Mouse (Mus musculus) kidney, adult 8-10 months (tissue): ENCODE data around the gene Eif2d.
A peak's percentile ranks its signal among the peaks of the same experiment; 100 is the strongest.
"Not testable (repeated sequence)": the region's sequence is repeated elsewhere in the genome, so short reads cannot be mapped to it uniquely, and the experiment has no call there.

Source experiments
- DNase-seq, 2 experiments: peaks; one replicate each; pipeline ENCODE4 v3.0.0; 2022

The Eif2d gene

DNA sequence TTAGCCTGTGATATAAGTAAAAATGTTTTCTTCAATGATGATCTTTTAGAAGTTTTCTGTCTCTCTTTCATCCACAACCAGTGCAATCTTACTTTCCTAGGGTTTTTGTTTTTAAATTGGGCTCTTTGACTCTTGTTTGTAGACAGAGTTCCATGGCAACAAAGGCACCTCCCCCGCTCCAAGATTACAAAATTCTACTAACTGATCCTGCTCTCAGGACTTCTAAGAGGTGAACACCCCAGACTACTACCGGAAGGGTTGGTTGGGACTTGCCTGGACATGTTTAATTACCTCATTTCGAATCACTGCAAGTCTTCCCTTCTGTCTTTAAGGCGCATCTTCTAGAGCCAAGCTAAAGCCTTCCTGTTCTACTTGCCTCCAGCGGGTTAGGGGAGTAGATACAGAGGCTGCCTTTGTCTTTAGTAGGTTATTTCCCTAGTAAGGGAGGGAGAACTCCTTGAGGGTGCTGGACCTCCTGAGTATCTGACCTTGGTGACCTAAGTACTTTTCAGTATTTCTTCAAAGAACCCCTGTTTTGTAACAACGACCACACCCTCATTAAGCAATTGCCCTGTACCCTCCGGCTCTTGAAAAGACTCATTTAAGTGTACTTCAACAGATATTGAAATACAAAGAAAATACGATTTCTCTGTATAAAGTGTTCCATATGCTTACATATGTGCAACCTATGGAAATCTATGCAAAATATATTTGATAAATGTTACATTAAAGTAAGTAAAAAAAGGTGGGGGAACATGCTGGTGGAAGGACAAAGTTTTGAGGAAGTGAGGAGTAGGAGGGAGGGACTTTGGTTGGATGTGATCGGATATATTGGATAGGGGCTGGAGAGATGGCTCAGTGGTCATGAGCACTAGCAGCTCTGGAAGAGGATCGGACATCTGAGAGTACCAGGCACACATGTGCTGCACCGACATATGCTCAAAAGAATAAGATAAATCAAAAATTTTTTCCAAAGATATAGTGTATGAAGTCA is 13.6 kb upstream of the Eif2d start:
- DNase-seq: no peak

DNA sequence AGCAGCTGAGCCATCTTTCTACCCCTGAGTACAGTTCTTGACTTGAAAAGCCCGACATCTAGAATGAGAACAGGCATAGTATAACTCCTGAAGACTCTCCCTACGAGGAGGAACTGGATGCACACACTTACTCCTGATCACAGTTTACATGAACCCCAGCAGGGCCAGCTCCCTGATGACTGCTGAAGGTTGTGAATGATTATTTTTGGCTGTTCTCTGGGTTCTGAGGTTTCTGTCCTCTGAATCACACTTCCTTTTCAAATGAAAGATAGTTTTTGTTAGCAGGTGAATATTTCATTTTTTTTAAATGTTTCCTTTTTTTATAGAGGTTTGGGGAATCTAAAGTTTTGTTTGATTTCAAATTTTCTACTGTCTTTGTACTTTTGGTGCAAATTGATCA is 11.5 kb upstream of the Eif2d start:
- no peak for DNase-seq

DNA sequence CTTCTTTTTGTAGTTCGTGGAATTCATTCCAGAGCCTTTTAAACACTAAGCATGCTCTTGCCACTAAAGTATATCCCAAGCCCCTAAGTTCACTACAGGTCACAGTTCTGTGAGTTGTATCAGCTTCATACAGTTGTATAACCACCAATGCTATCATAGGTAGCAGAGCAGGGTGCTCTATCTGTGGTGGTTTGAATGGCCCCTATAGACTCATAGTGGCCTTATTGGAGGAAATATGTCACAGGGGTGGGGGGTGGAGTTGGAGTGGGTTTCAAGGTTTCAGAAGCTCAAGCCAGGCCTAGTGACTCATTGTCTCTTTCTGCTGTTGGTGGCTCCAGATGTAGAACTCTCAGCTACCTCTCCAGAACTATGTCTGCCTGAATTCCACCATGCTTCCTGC is 10.5 kb upstream of the Eif2d start:
- DNase-seq: no peak

DNA sequence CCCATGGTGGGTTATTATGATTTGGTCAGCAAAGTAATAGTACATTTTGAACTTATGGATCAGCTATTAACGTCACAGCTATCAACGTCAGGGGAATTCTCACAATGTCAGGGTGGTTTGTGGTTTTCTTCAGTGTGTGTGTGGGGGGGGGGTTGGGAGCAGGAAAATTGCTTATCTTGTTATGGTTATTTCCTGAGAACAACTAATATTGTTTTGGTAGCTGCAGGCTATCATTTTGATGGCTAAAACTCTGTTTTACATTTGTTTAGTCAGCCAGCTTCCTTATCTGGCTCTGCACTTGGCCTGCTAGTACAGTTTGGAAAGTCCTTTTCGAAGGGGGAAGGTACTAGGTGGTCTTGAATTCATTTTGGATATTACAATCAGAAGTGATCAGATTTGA is 7.8 kb upstream of the Eif2d start:
- DNase-seq: not testable (repeated sequence)

DNA sequence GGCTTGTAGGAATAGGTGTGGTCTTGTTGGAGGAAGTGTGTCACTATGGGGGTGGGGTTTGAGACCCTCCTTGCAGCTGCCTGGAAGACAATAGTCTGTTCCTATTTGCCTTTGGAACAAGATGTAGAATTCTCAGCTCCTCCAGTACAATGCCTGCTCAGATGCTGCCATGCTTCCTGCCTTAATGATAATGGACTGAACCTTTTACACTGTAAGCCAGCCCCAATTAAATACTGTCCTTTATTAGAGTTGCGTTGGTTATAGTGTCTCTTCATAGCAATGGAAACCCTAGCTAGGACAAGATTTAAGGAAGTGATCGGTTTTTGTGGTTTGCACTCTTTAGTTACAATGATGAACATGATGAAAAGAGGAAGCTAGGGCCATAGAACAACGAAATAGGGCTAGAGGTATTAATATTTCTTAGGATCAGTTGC is 6.8 kb upstream of the Eif2d start:
- DNase-seq: no peak

DNA sequence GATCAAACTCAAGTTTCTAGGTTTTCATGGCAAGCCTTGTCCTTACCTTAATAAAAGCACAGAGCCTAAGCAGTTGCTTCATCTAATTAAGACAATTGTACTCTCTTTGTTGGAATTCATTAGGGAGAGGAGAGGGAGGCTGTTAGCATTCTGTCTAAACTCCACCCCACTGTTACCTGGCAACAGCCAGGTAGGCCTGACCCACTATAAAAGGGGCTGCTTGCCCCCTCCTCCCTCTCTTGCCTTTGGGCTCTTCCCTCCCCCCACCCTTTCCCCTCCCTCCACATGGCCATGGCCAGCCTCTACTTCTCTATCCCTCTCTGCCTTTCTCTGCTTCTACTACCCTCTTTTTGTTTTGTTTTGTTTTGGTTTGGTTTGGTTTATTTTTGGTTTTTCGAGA is 3.5 kb upstream of the Eif2d start:
- DNase-seq: no peak

DNA sequence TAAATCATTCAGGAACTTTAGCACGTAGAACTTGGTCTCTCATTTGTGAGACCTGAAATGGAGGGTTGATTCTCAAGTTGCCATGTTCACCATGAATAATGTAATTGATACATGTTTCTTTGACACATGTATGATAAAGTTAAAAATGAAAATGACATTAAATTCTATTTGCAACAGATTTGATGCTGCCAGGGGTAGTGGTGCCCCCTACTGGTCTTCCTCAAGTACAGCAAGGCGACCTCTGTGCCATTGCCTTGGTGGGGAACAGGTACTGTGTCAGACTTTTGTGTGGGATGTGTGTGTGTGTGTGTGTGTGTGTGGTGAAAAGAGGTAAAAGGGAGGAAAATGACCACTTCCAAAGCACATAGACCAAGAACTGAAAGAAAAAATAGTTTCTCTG is 2.5 kb downstream of the Eif2d start:
- no peak for DNase-seq

DNA sequence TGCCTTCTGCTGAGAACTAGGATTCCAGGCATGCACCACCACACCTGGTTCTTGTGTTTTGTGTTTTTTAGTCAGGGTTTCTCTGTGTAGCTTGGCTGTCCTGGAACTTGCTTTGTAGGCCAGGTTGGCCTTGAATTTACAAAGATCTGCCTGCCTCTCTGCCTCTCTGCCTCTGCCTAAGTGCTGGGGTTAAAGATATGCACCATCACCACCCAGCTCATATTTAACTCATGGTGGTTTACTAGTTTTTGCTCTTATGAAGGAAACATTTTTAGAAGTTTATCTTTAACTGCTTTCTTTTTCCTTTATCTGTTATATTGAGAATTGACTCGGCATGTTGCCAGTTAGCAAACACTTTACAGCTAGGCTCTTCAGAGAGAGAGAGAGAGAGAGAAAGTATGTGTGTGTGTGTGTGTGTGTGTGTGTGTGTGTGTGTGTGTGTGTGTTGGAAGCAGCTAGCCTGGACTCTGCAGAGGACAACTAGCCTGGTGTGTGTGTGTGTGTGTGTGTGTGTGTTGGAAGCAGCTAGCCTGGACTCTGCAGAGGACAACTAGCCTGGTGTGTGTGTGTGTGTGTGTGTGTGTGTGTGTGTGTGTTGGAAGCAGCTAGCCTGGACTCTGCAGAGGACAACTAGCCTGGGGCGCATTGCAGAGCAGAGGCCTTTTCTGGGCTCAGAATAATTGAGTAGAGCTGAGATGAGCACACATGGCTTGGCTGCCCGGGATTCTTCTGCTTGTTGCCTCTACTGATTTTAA is 6.8 kb downstream of the Eif2d start:
- DNase-seq: not testable (repeated sequence)

DNA sequence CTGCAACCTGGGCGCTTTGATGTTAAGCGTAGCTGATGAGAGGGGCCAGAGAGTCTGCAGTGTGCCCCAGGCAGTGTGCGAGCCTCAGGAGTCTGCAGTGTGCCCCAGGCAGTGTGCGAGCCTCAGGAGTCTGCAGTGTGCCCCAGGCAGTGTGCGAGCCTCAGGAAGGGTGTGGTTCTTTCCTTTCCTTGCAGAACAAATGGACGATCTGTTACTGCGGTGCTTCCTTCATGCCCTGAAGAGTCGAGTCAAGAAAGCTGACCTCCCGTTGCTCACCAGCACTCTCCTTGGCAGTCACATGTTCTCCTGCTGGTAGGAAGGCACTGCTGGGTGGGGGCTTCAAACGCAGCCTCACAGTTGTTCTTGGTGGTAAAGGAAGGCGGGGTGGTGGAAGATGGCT is 8.1 kb downstream of the Eif2d start:
- no peak for DNase-seq

DNA sequence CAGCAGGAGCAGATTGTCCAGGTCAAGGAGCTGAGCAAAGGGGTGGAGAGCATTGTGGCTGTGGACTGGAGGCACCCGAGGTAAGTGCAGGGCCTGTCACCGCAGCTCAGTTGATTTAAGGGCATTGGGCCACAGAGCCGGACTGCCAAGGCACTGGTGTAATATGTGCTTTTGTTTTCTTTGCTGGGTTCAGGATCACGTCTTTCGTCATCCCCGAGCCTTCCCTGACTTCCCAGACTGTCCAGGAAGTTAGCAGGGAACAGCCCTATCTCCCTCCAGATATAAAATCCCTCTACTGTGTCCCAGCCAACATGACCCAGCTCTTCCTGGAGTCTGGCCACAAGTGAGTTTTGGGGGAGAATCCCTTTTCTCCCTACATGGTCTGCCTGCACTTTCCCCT is 11.4 kb downstream of the Eif2d start:
- no peak for DNase-seq

DNA sequence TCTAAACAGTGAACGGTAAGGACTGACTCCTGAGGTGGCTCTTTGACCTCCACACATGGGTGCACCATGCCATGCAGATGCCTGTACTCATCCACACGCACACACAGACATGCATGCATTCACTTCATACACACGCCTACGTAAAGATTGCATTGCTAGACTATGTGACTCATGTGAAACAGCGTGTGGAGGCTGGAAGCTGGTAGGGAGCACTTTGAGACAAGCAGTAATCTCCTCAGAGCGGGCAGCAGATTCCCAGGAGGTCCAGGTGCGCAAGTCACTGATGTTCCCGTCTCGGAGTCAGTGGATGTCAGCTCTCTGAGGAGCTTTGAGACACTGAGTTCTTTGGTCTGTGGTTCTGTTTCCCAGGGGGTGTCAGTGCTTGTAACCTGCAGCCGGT is 14.6 kb downstream of the Eif2d start:
- DNase-seq: no peak

DNA sequence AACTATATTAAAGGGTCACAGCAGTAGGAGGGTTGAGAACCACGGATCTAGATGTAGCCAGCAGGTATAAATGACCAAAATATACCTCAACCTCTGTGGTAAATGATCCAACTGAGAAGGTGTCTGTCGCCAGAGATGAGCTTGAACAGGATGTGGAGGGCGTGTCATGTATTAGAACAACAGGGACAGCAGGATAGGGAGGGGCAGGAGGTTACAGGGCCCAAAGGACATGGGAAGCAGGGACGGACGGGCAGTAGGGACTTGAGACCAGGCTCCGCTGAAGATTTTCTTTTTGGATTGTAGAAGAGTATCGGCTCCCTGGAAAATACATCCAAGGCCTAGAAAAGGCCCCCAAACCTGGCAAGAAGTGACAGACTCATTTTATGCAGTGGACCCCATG is 20.0 kb downstream of the Eif2d start:
- DNase-seq: no peak

DNA sequence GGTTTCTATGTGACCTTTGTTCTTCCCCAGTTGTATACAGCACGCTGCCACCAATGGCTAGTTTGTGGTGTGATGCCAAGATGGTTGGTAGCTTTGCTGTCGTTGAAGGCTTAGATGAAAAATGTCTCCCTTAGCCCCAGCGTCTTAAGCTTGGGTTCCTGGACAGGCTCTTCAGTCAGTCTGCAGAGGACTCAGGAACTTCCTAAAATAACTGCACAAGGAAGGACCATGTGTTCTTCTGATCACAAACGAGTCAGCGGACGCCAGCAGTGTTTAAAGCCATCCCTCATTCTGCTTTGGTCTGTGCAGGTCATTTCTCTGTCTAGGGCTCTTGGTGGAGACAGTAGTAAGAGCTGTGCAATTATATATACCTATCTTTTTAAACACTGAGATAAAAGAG is 20.8 kb downstream of the Eif2d start:
- no peak for DNase-seq

DNA sequence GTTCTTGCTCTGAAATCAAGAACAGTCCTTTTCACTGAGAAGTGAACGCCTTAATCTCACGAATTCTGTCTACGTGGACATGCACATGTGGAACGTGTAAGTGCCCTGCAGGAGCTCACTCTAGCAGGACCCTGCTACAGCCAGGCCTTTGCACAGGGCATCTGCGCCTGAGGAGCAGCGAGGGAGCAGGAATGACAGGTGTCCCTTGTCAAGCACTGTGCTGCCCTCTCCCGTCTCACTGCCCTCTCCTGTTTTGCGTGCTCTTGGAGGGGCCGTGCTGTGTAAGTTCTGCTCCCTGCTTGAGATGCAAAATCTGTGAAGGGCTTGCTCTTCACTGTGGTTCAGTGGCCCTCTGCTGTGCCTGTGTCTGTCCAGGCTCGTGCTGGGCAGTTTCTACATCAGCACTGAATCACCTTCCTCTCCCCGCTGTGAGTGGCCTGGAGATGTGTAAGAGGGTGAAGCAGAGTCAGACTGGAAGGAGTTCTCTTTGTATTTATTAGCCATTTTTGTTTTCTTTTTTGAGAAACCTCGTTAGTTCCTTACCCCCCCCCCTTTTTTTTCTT is 21.4 kb downstream of the Eif2d start:
- no peak for DNase-seq

DNA sequence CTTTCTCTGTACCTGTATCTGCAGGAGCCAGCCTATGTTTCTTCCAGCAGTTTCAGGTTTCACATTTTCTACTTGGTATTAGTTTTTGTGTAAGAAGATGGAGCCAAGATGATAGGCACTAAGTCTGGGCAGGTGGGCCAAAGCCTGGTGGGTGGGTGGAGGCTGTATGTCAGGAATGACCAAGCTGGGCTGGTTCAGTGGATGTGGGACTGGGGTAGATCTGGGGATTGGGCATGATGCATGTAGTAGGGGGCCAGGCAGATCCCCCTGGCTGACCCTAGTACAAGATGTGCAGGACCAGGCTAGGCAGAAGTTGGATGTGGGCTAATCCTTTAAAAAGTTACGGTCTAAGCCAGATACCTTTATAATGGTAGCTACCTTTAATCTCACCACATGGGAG is 22.2 kb downstream of the Eif2d start:
- no peak for DNase-seq

DNA sequence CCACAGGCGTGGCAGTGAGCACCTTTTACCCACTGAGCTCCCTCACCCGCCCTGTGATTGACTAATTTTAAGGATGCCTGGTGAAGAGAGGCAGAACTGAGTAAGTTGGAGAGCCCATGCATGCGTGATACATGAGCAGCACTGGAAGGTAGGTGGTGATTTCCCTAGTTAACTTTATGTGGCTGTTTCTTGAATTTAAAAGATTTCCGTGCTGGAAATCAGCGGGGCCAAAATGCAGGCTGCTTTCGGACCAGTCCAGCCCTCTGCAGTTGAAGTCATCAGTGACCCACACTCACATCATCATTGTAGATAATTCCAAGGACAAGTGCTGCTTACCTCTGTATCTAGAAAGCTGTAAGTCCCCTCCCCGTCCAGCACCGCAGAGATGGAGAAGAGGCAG is 22.8 kb downstream of the Eif2d start:
- no peak for DNase-seq

DNA sequence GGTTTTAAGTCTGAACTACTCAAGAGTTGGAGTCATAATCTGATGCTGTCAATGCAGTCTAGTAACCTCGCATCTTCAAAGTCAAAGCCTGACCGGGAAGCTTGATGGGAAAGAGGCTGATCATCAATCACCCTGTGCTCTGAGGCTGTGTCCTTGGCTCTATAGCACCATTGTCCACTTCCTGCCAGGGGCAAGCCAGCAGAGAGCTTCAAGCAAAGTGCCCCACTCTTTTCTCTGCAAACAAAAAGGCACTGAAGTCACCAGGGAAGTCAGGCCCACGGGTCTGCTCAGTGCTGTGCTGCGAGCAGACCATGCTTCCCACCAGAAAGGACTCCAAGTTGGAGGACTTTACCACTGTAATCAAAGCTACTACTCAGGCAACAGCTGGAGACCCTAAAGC is 24.3 kb downstream of the Eif2d start:
- DNase-seq: no peak

DNA sequence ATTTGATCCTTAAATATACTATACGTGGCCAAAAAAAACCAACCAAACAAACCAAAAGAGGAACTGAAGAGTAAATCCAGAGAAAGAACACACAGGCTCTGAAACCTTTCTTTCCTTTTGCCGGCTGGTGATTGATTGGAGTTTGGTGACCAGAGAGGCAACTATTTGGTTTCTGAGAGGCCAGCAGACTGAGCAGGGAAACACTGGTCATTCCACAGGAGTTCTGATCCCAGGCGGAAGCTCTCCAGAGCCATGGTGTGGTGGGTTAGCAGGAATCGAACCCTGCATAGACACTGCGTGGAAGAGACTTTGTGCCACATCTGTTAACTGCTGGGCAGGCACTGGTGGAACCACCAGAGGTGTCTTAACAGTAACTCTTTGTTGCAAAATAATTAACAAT is 25.1 kb downstream of the Eif2d start:
- no peak for DNase-seq

DNA sequence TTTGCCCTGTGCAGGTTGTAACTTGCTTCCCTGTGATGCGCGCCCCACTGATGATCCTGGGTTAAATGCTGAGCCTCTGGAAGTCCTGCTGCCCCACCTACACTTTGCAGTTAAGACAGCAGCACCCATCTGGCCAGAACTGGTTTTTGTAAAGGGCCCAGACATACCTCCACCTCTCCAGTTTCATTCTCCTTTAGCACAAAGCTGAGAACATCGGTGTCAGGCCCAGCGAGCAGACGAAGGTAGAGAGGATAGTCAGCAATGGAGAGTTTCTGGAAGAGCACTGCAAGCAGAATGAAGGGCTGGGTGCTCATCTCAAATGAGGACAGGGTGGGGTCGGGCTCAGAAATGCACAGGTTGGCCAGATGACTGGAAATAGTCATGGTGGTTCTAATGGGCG is 27.4 kb downstream of the Eif2d start:
- no peak for DNase-seq

DNA sequence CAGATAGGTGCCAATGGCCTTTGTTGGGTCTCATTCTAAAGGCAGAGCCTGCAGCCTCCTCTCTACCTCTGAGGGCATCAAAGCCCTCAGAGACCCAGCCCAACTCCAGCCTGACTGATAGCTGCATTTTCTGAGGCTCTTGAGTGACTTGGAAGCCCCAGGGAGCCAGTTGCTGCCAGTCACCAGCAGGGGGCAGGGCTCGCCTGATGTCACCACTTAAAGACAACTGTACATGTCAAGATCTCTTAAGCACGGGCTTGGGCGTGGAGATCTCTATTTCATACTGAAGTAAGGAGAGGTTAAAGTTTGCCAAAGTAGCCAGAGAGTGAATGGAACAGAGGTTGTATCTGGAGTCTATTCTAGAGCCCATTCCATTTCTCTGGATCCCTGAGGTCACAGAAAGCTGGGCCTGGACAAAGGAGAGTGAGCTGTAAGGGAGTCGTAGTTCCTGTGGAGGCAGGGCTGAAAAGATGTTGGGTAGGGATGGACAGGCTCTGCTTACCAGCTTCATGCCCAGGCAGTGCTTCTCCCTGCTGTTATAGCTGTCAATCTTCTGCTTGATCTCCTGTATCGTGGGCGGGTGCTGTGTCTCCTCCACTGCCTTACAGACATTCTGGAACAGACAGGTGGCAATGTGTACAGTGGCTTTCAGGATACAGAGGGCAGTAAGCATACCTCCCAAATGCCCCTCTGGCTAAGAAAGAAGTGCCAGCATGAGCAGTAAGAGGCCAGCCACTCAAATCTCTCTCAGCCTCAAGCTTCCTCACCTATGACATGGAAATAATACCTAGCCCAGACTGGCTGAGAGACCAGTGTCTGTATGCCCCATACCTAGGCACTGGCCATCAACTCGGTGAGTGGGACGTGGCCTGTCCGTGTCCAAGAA is 28.9 kb downstream of the Eif2d start:
- peak; percentile 70 to 85 for DNase-seq

DNA sequence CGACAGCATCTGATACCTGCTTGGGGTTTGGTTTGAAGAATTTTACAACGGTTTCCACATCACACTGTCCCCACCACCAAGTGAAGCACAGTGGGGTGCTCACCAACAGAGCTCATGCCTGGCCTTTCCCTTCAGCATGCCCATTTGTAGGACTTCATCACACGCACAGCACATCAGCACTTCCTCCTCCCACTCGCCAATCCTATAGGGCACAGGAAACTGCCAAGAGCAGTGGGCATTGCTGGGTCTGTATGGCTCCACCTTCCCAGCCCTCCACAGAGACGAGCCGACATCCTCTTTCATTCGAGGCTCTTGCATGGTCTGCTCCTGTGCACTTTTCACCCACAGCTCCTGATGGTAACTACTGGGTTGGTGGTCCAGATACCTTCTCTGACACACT is 30.2 kb downstream of the Eif2d start:
- DNase-seq: no peak

DNA sequence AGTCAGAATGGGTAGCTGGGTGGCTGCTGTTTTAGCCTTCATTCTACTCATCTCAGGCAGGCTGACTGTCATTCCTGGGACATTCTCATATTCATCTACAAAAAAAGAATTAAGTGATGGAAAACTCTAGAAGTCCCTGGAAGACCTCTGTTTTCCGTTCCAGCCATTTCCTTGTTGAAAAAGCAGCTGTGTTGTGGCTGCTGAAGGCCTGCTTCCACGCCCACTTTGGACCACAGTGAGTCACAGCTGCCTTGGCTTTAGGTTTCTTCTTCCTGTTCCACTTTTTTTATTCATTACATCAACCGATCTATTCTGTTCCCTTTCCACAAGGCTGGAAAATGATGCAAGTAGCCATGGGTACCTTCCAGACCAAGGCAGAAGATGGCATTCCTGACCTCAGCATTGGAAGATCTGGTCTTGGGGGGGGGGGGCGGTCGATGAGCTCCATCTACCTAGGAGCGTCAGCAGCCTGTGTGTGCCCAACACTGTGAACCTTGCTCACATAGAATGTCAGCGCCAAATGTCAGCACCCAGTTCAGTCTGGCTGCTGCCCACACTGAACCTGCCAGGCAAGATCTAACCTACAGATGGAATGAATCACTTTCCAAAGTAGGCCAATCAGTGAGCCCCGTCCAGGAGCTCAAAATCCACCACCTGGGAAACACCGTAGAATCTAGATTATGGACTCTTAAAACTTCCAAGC is 31.4 kb downstream of the Eif2d start:
- no peak for DNase-seq
